Mouse (Mus musculus): ENCODE results near the gene Eml6.
A peak's percentile ranks its signal among the peaks of the same experiment; 100 is the strongest.
"Not testable (repeated sequence)": the region's sequence is repeated elsewhere in the genome, so short reads cannot be mapped to it uniquely, and the experiment has no call there.

Eml6 gene

GRCm38 (mm10) chr11:30025835-30026472 is at the start of gene Eml6:
Eml6 (minus strand) TSS chr11:30026033.
- peak; percentile 96 for ATAC-seq (ENCODE audit: low TSS enrichment)

GRCm38 (mm10) chr11:30057299-30057698 is 31.5 kb upstream of the Eml6 start:
- peak; percentile 92 for ATAC-seq (ENCODE audit: low TSS enrichment)

GRCm38 (mm10) chr11:30025144-30025543 is 689 bp downstream of the Eml6 start:
- ATAC-seq (ENCODE audit: low TSS enrichment), result no peak

- ATAC-seq (ENCODE audit: low TSS enrichment), result 0 out of 2 replicates have a peak, but pooled peaks have one; percentile 13
These were observed 1.4 kb downstream of the Eml6 start for GRCm38 (mm10) chr11:30024261-30025071.

GRCm38 (mm10) chr11:29986257-29986656 is 39.6 kb downstream of the Eml6 start:
- no peak for ATAC-seq (ENCODE audit: low TSS enrichment)

- ATAC-seq (ENCODE audit: low TSS enrichment), result no peak
These were observed 57.0 kb downstream of the Eml6 start for GRCm38 (mm10) chr11:29968874-29969273.

- ATAC-seq (ENCODE audit: low TSS enrichment), result no peak
These were observed 66.5 kb downstream of the Eml6 start for GRCm38 (mm10) chr11:29959366-29959765.

- no peak for ATAC-seq (ENCODE audit: low TSS enrichment)
These were observed 81.2 kb downstream of the Eml6 start for GRCm38 (mm10) chr11:29944661-29945060.

- peak; percentile 23; the same call in 1 of the 2 replicates for ATAC-seq (ENCODE audit: low TSS enrichment)
These were observed 101.5 kb downstream of the Eml6 start for GRCm38 (mm10) chr11:29924332-29924731.

- no peak for ATAC-seq (ENCODE audit: low TSS enrichment)
These were observed 102.0 kb downstream of the Eml6 start for GRCm38 (mm10) chr11:29923851-29924250.

- no peak for ATAC-seq (ENCODE audit: low TSS enrichment)
These were observed 112.7 kb downstream of the Eml6 start for GRCm38 (mm10) chr11:29913180-29913579.

GRCm38 (mm10) chr11:29909330-29909729 is 116.5 kb downstream of the Eml6 start:
- no peak for ATAC-seq (ENCODE audit: low TSS enrichment)

GRCm38 (mm10) chr11:29885160-29885559 is 140.7 kb downstream of the Eml6 start:
- ATAC-seq (ENCODE audit: low TSS enrichment), result peak; percentile 88

- ATAC-seq (ENCODE audit: low TSS enrichment), result no peak
These were observed 141.5 kb downstream of the Eml6 start for GRCm38 (mm10) chr11:29884355-29884754.

- ATAC-seq (ENCODE audit: low TSS enrichment), result 0 out of 2 replicates have a peak, but pooled peaks have one; percentile 14
These were observed 142.8 kb downstream of the Eml6 start for GRCm38 (mm10) chr11:29883024-29883423.

- ATAC-seq (ENCODE audit: low TSS enrichment), result peak; percentile 96
These were observed 146.2 kb downstream of the Eml6 start for GRCm38 (mm10) chr11:29879641-29880040.

- no peak for ATAC-seq (ENCODE audit: low TSS enrichment)
These were observed 147.9 kb downstream of the Eml6 start for GRCm38 (mm10) chr11:29877981-29878380.

GRCm38 (mm10) chr11:29877280-29877679 is 148.6 kb downstream of the Eml6 start:
- no peak for ATAC-seq (ENCODE audit: low TSS enrichment)

GRCm38 (mm10) chr11:29874781-29875180 is 151.1 kb downstream of the Eml6 start:
- ATAC-seq (ENCODE audit: low TSS enrichment), result not testable (repeated sequence)

- ATAC-seq (ENCODE audit: low TSS enrichment), result no peak
These were observed 155.7 kb downstream of the Eml6 start for GRCm38 (mm10) chr11:29870174-29870573.

GRCm38 (mm10) chr11:29864269-29864668 is 161.6 kb downstream of the Eml6 start:
- no peak for ATAC-seq (ENCODE audit: low TSS enrichment)

- peak; percentile 80 for ATAC-seq (ENCODE audit: low TSS enrichment)
These were observed 164.0 kb downstream of the Eml6 start for GRCm38 (mm10) chr11:29861750-29862397.

Data from frontal cortex, adult (tissue).